Mouse (Mus musculus) c-Kit-positive CD71-positive TER-119-negative erythroid progenitor cells, embryonic 14.5 days (primary cell): ENCODE results near the gene Kdm8.
A peak's percentile ranks its signal among the peaks of the same experiment; 100 is the strongest.

Experiments
- DNase-seq: peaks from one replicate; pipeline ENCODE4 v3.0.0-alpha.2; 2013; ENCODE audit warnings: low read depth

Gene Kdm8

DNA sequence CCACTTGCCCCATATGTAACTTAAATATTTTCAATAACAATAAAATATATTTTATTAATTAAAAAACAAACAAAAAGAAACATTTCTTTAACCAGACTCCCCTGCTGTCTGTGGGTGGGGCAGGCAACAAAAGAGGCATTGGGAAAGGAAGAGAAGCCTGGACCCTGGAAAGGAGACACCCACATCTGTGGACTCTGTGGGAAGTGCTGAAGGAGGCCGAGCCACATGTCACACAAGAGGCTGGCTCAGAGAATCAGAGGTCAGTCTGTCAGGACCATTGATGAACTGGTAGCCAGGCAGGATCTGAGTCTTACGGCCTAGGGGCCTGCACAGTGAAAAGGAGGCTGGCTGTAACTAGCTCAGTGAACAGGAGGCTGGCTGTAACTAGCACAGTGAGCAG, 17.7 kb downstream of the Kdm8 start:
- no peak for DNase-seq

DNA sequence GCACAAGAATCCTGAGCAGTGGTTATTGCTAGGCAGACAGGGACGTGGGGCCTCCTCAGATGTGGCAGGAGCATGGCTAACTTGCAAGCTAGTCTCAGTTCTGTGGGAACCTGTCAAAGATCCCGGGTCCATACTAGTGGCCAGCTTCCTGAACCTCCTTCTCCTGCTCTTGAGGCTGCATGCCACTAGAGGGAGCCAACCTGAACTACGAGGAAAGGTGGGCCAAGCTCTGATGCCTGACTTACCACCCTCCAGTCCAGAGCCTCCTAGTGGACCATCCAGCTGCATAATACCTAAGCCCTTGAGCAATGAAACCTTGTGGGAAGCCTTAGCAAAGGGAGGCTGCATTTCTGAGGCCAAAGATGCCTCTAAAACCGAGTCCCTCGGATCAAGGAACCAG, 25.5 kb downstream of the Kdm8 start:
- DNase-seq: peak; percentile 71

DNA sequence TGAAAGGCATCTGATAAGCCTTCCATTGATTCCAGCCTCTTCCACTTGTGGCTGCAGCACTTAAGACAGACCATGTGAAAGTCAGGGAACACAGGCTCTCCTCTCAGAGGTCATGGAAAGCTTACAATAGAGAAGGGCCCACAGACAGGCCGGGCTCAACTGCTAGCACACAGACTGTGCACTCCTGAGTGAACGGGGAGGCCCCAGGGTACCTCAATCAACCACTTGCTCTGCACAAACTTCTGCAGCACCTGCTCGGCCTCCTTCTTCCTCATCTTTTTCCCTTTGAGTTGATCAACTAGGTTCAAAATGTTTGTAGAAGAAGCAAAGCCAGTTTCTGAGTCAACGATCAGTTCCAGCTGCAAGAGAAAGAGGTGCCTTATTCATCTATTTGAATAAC, 26.4 kb downstream of the Kdm8 start:
- DNase-seq: no peak

DNA sequence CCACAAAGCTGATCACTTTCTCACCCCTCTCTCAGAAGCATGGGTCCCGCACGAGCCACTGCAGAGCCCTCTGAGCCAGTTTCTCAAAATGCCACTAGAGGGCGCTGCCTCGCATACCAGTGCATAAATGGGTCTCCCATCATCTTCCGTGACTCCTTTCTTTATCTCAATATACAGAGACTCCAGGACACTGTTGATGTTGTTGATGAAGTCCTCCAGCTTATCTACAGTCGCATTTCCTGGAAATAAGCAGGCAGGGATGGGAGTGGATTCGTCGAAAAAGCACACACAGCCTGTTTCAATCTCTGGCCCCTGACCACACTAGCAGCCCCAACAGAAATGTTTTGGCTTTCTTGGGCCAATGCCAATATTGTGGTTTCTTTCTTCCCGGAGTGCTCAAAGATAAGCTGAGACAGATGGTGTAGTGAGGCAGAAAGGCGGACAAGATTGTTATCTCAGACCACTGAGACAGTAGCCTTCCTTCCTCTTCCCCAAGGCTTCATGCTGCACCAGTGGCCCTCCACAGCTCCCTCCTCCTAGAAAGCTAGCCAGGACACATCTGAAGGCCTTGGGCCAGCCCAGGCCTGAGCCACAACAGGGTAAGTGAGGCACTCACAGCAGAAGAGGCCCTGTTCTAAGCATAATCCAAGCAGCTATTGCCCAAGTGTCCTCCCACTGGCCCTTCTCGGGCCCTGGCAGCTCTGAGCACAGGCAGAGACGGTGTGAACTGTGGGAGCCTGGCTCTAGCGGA, 27.7 kb downstream of the Kdm8 start:
- DNase-seq: peak; percentile 95

DNA sequence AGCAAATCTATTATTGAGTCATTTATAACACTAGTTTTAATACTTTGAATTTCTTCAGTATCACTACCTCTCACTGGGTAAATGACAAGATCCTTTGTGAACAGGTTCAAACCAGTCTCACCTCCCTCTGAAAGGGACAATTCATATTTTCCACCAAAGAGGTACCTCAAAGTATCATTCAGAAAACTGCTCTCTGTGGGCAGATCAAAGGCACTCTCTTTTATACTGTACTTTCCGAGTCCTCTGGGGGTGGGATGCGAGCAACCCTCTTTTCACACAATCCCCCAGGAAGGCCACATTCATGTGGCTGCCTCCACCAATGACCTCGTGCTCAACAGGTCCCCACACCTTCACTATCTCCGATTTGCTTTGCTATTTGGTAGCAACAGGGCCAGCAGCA, 30.1 kb downstream of the Kdm8 start:
- no peak for DNase-seq

DNA sequence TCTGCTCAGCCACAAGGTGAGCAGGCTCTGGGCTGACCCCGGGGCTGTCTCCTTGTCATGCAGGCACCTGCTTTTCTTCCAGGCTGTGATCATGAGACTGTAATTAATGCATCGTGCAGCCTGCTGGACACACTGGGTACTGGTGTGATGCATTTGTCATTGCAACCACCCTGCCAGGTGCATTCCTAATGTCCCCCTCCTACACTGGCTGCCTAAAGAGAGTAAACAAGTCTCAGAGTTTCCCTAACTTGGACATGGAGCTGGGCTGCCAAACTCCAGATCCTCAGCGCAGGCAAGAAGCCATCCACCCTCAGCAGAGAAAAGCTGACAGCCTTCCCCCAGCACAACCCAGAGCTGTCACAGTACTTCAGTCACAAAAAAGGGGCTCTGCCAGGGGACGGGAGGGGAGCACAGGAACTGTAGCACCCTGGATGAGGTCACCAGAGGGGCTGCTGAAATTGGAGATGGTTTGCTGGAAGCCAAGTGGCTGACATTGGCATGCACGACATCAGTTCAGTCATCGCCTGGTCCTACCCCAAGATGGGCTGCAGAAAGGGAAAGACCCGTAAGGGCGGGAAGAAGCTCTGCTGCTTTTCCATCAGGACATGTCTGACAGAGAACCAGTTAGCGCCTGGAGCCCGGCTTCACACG, 31.2 kb downstream of the Kdm8 start:
- no peak for DNase-seq

DNA sequence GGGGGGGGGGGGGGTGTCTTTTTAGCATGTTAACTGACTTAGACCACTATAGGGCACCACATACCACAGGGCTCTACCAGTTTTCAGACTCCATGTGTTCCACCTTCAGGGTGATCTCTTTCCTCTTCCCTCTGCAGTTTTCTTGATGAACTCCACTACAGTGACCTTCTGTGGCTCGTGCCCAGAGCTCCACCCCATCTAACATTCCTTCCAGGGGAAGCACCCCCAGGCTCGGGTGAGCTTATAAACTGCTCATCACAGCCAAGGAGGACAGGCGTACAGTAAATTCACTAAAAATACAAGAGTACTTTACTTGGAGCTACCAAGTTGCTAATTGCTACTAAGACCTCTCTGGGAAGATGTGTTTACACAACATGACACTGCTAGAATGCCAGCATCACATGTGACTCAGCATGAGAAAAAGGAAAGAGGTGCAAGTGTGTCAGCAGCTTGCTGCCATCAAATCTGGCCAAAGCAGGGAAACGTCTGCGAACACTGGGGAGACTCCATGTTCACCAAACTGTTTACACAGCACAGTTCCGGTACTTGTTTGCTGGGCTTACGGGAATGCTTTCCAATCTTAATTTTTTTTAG, 34.0 kb downstream of the Kdm8 start:
- no peak for DNase-seq

DNA sequence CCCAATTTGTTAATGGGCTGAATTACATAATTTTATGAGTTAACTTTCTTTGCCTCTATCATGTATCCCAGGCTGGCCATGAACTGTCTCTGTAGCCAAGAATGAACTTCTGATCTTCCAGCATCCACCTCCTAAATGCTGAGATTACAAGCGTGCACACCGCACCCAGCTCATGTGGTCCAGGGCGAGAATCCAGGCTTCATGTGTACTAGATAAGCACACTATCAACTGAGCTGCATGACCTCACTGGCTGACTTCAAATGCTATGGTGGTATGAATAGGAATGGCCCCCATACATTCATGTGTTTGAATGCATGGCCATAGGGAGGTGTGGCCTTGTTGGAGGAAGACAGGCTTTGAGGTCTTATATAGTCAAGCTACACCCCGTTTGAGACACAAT, 36.0 kb downstream of the Kdm8 start:
- no peak for DNase-seq

DNA sequence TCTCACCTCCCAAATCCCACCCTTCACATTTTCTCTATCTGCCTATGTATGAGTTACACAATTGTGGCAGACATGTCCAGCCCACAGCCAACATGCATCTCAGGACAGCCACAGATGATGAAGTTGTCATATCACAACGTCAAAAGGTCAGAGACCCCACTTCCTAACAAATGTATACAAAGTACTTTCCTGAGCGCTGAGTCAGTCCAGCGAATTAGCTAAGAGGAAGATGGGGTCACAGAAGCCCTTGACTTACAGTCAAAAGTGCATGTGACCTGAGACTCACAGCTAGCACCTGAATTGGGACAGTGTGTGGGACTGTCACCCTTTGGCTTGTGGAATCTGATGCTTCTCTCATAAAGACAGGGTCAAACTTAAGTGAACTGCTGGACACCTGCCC, 37.9 kb downstream of the Kdm8 start:
- no peak for DNase-seq

DNA sequence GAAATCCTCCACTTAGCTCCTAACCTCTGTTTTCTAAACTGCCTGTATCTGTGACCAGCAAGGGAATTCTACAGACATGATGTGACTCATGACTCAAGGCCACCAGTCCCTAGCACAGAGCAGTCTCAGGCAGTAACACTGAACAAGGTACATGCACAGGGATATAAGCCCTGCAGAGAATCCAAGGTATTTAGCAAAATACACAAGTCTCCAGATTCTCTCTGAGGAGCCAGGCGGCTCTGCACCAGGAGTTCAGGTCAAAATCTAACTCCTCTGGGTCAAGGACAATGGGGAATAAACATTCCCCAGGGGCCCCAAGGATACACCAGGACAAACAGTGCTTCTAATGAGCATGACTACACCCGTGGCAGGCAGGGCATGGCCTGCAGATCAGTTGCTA, 38.4 kb downstream of the Kdm8 start:
- DNase-seq: no peak

DNA sequence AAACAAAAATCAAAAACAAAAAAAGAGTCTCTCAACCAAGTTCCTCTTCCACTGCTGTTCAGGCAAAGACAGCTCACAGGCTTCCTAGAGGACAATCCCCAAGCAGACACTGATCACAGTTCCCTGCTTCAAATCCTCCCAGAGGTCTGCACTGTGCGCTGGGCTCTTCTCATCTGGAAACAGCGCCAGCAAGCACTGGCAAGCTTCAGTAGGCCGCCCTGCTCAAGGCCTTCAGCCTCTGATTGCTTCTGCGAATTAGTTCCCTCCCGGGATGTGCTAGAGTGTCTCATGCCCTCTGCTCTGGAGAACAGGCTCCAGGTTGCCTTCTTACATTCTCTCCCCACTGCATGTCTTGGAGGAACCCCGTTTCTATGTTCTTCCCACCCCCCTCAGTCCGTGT, 40.3 kb downstream of the Kdm8 start:
- DNase-seq: no peak

DNA sequence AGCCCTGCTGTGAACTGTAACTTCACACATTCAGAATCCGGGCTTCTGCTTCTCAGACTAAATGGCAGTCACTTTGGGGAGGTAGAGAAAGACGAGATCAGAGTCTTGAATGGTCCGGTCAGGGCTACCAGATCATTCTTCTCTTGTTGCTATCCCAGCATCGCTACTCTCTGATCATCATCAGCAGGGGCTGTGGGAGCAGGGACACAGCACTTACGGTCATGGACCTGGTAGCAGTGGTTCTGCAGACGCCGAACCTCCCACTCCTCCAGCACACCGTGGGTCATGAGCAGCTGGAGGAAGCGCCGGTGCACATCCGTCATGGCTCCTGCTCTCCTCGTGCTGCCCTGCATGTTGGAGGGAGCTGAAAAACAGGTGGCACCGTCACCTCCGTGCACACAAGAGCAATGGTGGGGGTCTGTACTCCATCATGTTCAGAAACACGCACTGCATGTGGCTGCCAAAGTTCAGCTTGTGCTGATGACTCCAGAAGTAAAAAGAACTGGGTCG, 41.7 kb downstream of the Kdm8 start:
- no peak for DNase-seq

DNA sequence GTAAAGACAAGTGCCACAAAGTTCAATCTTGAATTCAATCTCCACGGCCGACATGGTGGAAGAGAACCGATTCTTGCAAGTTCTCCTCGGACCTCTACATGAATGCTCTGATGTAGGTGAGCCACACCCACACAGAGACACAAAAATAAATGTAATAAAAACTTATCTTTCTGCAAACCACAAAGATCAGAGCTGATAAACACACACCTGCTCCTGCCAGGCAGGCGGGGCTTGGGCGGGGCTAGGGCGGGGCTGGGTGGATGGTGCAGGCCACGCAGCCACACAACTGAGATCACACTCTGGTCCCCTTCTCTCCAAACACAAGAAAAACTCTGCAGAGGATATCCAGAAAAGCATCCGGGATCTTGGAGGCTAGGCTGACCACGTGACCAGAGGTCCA, 42.6 kb downstream of the Kdm8 start:
- no peak for DNase-seq

DNA sequence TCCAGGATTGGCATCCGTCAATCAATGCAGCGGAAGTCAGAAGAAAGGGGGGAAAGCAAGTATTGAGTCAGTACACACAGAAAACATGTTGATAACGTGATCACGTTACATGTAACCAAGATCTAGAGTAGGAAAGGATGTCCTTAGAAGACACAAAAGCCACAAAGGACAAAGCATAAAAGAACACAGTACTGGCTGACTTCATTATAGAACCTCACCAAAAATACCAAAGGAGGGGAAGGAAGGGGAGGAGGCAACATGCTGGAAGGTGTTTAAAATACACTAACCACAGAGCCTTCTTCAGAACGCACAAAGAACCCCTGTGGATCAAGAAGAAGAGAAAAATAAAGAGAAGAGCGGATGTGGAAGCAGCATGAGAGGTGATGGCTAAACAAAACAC, 44.2 kb downstream of the Kdm8 start:
- DNase-seq: no peak

DNA sequence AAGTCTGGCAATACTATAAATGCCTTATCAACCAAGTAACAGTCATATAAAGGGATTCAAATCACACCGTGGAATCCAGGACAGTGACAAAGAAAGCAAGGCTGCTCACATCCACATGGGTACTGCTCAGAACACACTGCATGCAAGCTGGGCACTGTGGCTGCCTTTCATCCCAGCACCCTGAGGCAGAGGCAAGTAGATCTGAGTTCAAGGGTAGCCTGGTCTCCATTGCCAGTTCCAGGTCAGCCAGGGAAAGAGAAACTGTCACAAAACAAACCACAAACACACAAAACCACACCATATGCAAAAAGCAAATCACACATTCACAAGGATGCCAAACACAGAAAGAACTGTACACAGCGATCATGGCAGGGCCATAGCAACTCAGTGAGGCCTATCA, 45.2 kb downstream of the Kdm8 start:
- DNase-seq: no peak

DNA sequence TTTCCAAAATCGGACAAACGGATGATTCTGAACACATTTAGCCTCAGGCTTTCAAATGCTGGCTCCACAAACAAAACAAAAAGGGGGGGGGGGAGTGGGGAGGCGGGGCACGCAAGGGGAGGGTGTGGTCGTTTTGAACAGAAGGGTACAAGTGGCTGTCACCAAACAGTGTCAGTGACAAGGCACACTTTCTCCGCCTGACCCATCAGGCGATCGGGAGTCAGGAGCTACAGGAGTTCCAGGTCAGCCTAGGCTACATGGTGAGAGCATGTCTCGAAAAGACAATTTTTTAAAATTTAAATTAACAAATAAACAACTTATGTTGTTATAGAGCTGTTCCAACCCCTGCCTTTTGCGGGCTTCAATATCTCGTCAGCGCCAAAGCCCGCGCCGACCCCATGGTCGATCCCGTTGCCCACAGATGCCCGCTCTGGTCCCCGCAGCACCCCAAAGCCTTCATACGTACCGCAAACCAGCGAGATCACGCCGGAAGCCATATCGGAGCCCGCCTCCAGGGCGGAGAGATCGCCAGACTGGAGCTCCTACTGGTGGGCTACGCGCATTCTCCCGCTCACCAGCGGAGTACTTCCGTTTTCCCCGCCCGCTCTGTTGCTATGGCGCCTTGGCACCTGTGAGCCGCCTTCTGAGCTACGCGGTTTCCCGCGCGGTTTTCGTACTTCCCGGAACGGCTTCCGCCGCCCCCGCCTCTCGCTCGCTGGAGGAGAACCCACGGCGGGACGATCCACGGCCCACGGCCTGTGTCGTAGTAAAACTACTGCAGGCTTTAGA, 46.7 kb downstream of the Kdm8 start, which contains the start of gene Nsmce1:
Gene Nsmce1, minus strand, starts transcription at position 650 of the 789 bp plus-strand sequence.
- peak; percentile 93 for DNase-seq

DNA sequence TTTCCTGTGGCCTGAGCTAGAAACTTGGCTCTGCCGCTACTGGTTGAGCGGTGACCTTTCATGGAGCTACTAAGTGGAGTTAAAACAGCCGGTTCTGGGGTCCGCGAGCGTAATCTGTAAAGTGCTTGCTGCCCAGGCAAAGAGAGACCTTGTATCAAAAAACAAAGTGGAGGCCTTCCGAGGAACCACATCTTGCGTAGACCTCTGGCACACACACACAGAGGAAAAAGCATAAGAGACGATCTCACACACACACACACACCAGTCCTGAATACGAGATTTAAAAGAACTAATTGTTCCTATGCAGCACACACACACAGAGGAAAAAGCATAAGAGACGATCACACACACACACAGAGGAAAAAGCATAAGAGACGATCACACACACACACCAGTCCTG, 47.3 kb downstream of the Kdm8 start:
- no peak for DNase-seq

DNA sequence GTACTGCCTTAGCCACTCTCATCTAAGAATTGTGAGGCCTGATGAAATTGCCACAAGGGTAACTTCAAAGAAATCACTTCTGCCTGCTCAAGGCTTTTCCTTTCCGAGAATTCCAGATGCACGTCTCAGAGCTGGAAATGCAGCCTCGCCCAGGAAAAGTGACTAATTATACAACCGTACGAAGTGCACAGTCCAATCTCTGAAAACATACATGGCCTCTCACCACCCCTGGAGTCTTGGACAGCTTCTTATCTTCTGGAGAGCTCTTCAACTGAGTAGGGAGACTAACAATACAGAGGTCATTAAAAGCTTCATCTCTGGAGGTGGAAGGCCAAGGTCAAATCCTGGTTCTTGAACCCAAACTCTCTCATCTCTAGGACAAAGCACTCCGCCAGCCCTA, 48.1 kb downstream of the Kdm8 start:
- no peak for DNase-seq

DNA sequence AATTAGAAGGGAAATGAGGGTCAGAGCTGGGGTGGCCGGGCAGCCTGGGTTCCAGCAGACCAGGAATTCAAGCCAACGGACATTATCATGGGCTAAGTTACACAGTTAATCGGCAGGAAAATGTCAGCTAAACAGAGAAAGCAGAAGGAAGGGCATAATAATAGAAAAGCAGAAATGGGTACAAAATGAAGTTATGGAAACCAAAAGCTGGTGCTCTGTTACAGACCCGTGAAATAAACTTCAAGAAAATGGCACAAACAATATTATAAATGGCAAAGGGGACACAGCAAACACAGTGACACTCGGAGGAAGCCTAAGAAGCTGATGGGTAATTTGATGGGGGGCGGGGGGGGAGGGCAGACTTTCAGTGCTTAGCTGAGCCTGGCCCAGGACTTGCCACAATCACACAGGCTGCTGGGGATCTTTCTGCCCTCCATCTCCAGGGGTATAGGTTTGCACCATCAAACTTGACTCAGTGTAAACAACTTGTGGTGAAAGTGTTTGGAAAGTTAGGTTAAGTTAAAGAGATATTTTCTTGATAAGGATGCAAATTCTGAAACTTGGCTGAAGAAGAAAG, 51.5 kb downstream of the Kdm8 start:
- no peak for DNase-seq

DNA sequence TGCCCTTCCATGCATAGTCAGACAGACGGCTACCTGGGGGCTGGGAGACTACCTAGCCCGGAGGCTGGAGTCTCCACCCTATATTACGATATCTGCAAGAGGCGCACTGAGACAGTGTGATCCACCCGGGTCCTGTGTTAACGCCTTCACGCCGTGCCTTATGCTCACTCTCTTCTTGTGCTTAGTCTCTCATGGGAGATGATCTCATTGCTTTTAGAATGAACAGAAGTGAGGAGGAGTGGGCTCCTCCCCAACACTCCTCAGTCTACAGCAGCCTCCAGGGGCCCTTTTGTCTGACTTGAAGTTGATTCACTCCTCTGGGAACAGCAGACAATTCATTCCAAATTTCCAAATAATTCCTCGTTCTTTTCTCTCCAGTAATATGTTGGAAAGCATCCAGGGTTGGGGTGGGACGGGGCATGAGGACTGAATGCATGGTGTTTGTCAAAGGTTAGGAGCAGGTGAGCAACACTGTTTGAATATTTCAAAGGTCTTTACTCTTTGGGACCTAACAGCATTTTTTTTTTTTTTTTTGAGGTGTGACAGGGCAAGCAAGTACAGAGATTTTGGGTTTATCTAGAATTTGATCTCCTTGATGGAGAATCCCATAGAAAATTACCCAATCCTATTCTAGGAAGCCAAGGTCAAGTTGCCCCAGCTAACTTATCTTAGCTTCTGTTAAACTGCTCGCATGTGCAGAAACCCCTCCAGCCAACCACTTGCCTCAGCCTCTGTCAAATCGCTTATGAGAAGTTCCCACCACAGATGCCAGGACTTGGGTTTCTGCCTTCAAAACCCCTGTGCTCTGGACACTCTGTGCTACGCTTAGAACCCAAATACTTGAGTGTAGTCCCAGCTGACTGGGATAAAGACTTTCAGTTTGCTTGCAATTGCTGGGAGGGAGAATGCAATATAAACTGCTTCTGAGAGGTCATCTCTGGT, 55.7 kb downstream of the Kdm8 start:
- no peak for DNase-seq

DNA sequence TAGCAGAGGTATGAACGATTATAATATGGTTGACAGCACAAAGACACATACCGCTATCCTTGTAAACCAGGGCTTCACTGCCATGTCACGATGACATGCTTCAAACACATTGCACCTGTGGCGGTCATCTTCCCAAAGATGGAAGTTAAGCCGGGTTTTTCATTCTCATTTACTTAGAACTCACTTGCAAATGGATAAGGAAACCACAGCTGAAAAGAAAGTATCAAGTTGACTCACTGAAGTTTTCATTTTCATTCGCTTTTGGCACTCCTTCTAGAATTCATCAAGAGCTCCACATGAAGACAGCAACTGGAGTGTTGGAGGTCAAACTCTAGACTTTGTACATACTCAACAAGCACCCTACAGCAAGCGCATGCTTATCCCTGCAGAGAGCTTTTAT, 56.4 kb downstream of the Kdm8 start:
- DNase-seq: no peak
